Mouse (Mus musculus) CH12.LX (cell line): ENCODE results near the gene Inhbb. TPM values are rescaled to one million over a fixed set of nuclear protein-coding genes. Genes with fewer than 3 reads are reported as not detected.

Experiments
- DNase-seq: peaks from one replicate; pipeline ENCODE4 v3.0.0-alpha.2; 2013; ENCODE audit errors: extremely low read depth
- H3K27ac ChIP-seq: 2 replicates; pipeline ENCODE4 v1.5.1; 2012; ENCODE audit warnings: low read depth, mild to moderate bottlenecking, control low read depth, moderate library complexity; ENCODE audit not compliant: insufficient read depth
- H3K27me3 ChIP-seq: replicated peaks from 2 replicates; pipeline ENCODE3; 2012; ENCODE audit warnings: inconsistent platforms
- H3K36me3 ChIP-seq, 2 experiments: replicated peaks in 1 of 2; 2 replicates each; pipeline versions ENCODE3 to v1.6.1; 2012; ENCODE audit warnings: inconsistent platforms in 1 of 2, low read length in 1 of 2, mild to moderate bottlenecking in 1 of 2, mixed read lengths in 1 of 2, moderate library complexity in 1 of 2; ENCODE audit not compliant: control insufficient read depth in 1 of 2, insufficient read depth in 1 of 2
- H3K4me1 ChIP-seq, 2 experiments: 2 replicates each; pipeline ENCODE4 v1.6.1; 2012; ENCODE audit warnings: inconsistent platforms in 1 of 2, moderate library complexity in 1 of 2; ENCODE audit not compliant: insufficient read depth in 2 of 2, control insufficient read depth in 1 of 2
- H3K4me2 ChIP-seq: 2 replicates; pipeline ENCODE4 v1.6.1; 2012; ENCODE audit warnings: low read depth, mild to moderate bottlenecking, control low read depth; ENCODE audit not compliant: poor library complexity, insufficient read depth, severe bottlenecking
- H3K4me3 ChIP-seq, 3 experiments: fragments of 150-350 bp in 1 of 3; sonication (generic) in 1 of 3; replicated peaks in 1 of 3; 2 replicates each; pipeline versions ENCODE3 to v1.5.1; 2011 to 2012; ENCODE audit warnings: low read depth in 2 of 3, low read length in 2 of 3, mild to moderate bottlenecking in 2 of 3, moderate library complexity in 2 of 3, control low read depth in 1 of 3, improper control_type of control experiment in 1 of 3, inconsistent platforms in 1 of 3, mixed read lengths in 1 of 3; ENCODE audit not compliant: poor library complexity in 1 of 3
- H3K79me2 ChIP-seq: replicated peaks from 2 replicates; pipeline ENCODE4 v1.6.1; 2012; ENCODE audit warnings: mild to moderate bottlenecking, moderate library complexity; ENCODE audit not compliant: control insufficient read depth, poor library complexity, insufficient read depth, severe bottlenecking; ENCODE audit errors: extremely low read depth
- H3K9ac ChIP-seq: 2 replicates; pipeline ENCODE4 v1.6.1; 2012; ENCODE audit warnings: low read depth, mild to moderate bottlenecking, control low read depth, moderate library complexity; ENCODE audit not compliant: insufficient read depth
- H3K9me3 ChIP-seq: replicated peaks from 2 replicates; pipeline ENCODE3; 2012; ENCODE audit warnings: low read length, inconsistent platforms, mixed read lengths
- CHD2 ChIP-seq: IDR thresholded peaks from 2 replicates; pipeline ENCODE4 v1.6.1; 2011; ENCODE audit warnings: low read length, improper control_type of control experiment
- E2F4 ChIP-seq: IDR thresholded peaks from 2 replicates; pipeline ENCODE4 v1.6.1; 2011; ENCODE audit warnings: low read depth, low read length, improper control_type of control experiment; ENCODE audit not compliant: insufficient replicate concordance
- ELF1 ChIP-seq: IDR thresholded peaks from 2 replicates; pipeline ENCODE4 v1.6.1; 2014; ENCODE audit warnings: low read depth, mild to moderate bottlenecking, inconsistent platforms, low read length, improper control_type of control experiment
- ETS1 ChIP-seq: conservative IDR thresholded peaks from 2 replicates; pipeline ENCODE4 v1.6.1; 2012; ENCODE audit warnings: low read depth, mild to moderate bottlenecking, inconsistent platforms, low read length, improper control_type of control experiment, moderate library complexity
- GABPA ChIP-seq: IDR thresholded peaks from 2 replicates; pipeline ENCODE4 v1.6.1; 2012; ENCODE audit warnings: low read depth, low read length, improper control_type of control experiment, inconsistent platforms; ENCODE audit not compliant: insufficient replicate concordance
- JUN ChIP-seq: IDR thresholded peaks from 2 replicates; pipeline ENCODE4 v1.6.1; 2011; ENCODE audit warnings: low read depth, mild to moderate bottlenecking, low read length, improper control_type of control experiment, moderate library complexity; ENCODE audit not compliant: insufficient read depth
- KAT2A ChIP-seq: IDR thresholded peaks from 2 replicates; pipeline ENCODE4 v1.6.1; 2012; ENCODE audit warnings: low read length, improper control_type of control experiment, inconsistent platforms; ENCODE audit not compliant: insufficient replicate concordance
- MXI1 ChIP-seq: IDR thresholded peaks from 2 replicates; pipeline ENCODE4 v1.6.1; 2011; ENCODE audit warnings: mild to moderate bottlenecking, low read depth, low read length, improper control_type of control experiment
- POLR2A ChIP-seq: IDR thresholded peaks from 2 replicates; pipeline ENCODE4 v1.6.1; 2011; ENCODE audit warnings: low read depth, mild to moderate bottlenecking, improper control_type of control experiment, low read length
- POLR2AphosphoS2 ChIP-seq: IDR thresholded peaks from 2 replicates; pipeline ENCODE4 v1.6.1; 2011; ENCODE audit warnings: low read depth, low read length, improper control_type of control experiment
- TBP ChIP-seq: conservative IDR thresholded peaks from 2 replicates; pipeline ENCODE4 v1.6.1; 2011; ENCODE audit warnings: low read depth, low read length, improper control_type of control experiment
- TCF12 ChIP-seq: IDR thresholded peaks from 2 replicates; pipeline ENCODE4 v1.6.1; 2014; ENCODE audit warnings: low read depth, mild to moderate bottlenecking, inconsistent platforms, low read length, improper control_type of control experiment
- UBTF ChIP-seq: IDR thresholded peaks from 2 replicates; pipeline ENCODE4 v1.6.1; 2012; ENCODE audit warnings: low read depth, mild to moderate bottlenecking, inconsistent platforms, low read length, improper control_type of control experiment, moderate library complexity
- USF1 ChIP-seq: IDR thresholded peaks from 2 replicates; pipeline ENCODE4 v1.6.1; 2014; ENCODE audit warnings: low read depth, mild to moderate bottlenecking, inconsistent platforms, low read length, improper control_type of control experiment
- USF2 ChIP-seq: conservative IDR thresholded peaks from 2 replicates; pipeline ENCODE4 v1.6.1; 2011; ENCODE audit warnings: low read depth, low read length, improper control_type of control experiment
- ZKSCAN1 ChIP-seq: IDR thresholded peaks from 2 replicates; pipeline ENCODE4 v1.6.1; 2012; ENCODE audit warnings: low read depth, inconsistent platforms, low read length, improper control_type of control experiment, borderline replicate concordance
- ZMIZ1 ChIP-seq: IDR thresholded peaks from 2 replicates; pipeline ENCODE4 v1.6.1; 2012; ENCODE audit warnings: low read depth, mild to moderate bottlenecking, inconsistent platforms, low read length, improper control_type of control experiment
- ZNF384 ChIP-seq: IDR thresholded peaks from 2 replicates; pipeline ENCODE4 v1.6.1; 2012; ENCODE audit warnings: low read depth, low read length, improper control_type of control experiment, inconsistent platforms
- dilution Hi-C: fragments of 300-500 bp; cut with MboI; formaldehyde crosslinking; loops from 2 replicates; pipeline ENCODE4 v1.14.3; 2020; ENCODE audit warnings: low sequenced_read_pairs; ENCODE audit not compliant: extremely low pct_unique_long_range_greater_than_20kb, extremely low pct_ligation_motif_present
- in situ Hi-C: fragments of 300-500 bp; cut with MboI; formaldehyde crosslinking; loops from 3 replicates; pipeline ENCODE4 v1.14.3; 2019; ENCODE audit warnings: low sequenced_read_pairs, low pct_ligation_motif_present, low pct_unique_long_range_greater_than_20kb, mixed read lengths
- polyA plus RNA-seq: library from polyadenylated mRNA; unstranded; fragments of >175 nt; gene quantifications from 2 replicates; pipeline ENCODE4 v1.2.1, GENCODE M21; 2012; ENCODE audit warnings: low read depth; ENCODE audit not compliant: insufficient read length
- total RNA-seq, 2 experiments: library from RNA; depleted of rRNA; stranded (reverse); fragments of 300-350 nt in 1 of 2; fragments of >200 nt in 1 of 2; gene quantifications; 2 replicates each; pipeline ENCODE4 v1.2.3; 2012 to 2014

Gene Inhbb
- total and polyA plus RNA-seq, 3 experiments: not detected

- Histone ChIP-seq H3K79me2 (no peaks in the 10 kb centered on the region), H3K9ac (no peak overlapping the region), H3K27me3 (no peaks in the 10 kb centered on the region), H3K4me2 (no peak overlapping the region), H3K9me3 (peaks cover 86% of the 10 kb centered on the region), H3K4me3 (no peak overlapping the region), H3K27ac (no peak overlapping the region), H3K4me1 (no peaks in the 10 kb centered on the region), H3K36me3 (no peaks in the 10 kb centered on the region)
- TF ChIP-seq POLR2A: no peak
- TF ChIP-seq ETS1: no peak
- no peak for TF ChIP-seq POLR2AphosphoS2
- no peak for TF ChIP-seq GABPA
- no peak for TF ChIP-seq JUN
- no peak for TF ChIP-seq USF2
- no peak for TF ChIP-seq USF1
- no peak for TF ChIP-seq TBP
- no peak for TF ChIP-seq E2F4
- in situ Hi-C loops (no loop called here), dilution Hi-C loops (no loop called here)
- DNase-seq: no peak
Observed at GRCm38 (mm10) chr1:119420984-119421575, 968 bp downstream of the Inhbb start.

- Histone ChIP-seq H3K4me1 (no peaks in the 10 kb centered on the region), H3K79me2 (no peaks in the 10 kb centered on the region), H3K4me2 (no peak overlapping the region), H3K4me3 (no peak overlapping the region), H3K27me3 (no peaks in the 10 kb centered on the region)
- no peak for DNase-seq
- in situ Hi-C loops: no loop called here
- TF ChIP-seq MXI1 (no peak), ELF1 (no peak), TBP (no peak), USF1 (no peak), UBTF (no peak), ZKSCAN1 (no peak), TCF12 (no peak), JUN (no peak), ETS1 (no peak), ZMIZ1 (no peak), ZNF384 (no peak), CHD2 (no peak), KAT2A (no peak)
- TF ChIP-seq, all 38 proteins: peak for 0
- H3K27ac ChIP-seq: no peak overlapping the region
- H3K9me3 ChIP-seq: peaks cover 81% of the 10 kb centered on the region
- no peak overlapping the region for H3K9ac ChIP-seq
- no peaks in the 10 kb centered on the region for H3K36me3 ChIP-seq
- dilution Hi-C loops: no loop called here
Observed at GRCm38 (mm10) chr1:119420189-119420983, 1.7 kb downstream of the Inhbb start.
